Mouse (Mus musculus) layer of hippocampus, postnatal 10 days (tissue): ENCODE results near the gene Cfap36. TPM values are rescaled to one million over a fixed set of nuclear protein-coding genes. Genes with fewer than 3 reads are reported as not detected.

ENCODE experiments used
- DNase-seq, 2 experiments: peaks; one replicate each; pipeline ENCODE4 v3.0.0; 2021; ENCODE audit warnings: low spot score in 2 of 2
- long read RNA-seq: library from polyadenylated mRNA; stranded (forward); transcript quantifications from one replicate; pipeline ENCODE4 v2.0.0, GENCODE M21; 2023
- total RNA-seq, 2 experiments: library from RNA; stranded (reverse); gene quantifications; 2 replicates each; pipeline ENCODE4 v1.2.3; 2021

Gene Cfap36
- 100 to 1,000 TPM; 122 to 126 TPM for total RNA-seq
- long read RNA-seq, transcript Cfap36-201 (10 exons, 1,664 nt): major isoform, 132 of 140 reads
- long read RNA-seq, partial matches to known transcripts: 2 of 140 reads
- long read RNA-seq, other reads (novel, unspliced or antisense): 3 of 140 reads

- DNase-seq: peak; percentile 87 to 89
These were observed at the start of gene Cfap36 for GRCm38 (mm10) chr11:29246883-29247650. Gene Cfap36, minus strand, starts transcription at chr11:29247409.

DNA sequence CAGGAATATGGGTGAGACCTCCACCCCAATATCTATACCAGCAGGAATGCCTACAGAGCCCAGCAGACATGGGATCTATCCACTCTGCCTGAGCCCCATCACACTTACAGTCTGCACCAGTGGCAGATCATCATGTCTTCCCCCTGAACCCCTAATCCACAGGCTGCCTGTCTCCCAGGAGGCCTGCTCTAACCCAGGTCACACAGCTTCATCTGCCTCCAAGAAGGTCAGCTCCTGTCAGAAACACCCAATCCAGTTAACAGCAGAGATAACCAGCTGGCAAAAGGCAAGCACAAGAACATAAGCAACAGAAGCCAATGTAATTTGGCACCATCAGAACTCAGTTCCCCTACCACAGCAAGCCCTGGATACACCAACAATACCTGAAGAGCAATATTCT, 40.1 kb upstream of the Cfap36 start:
- no peak for DNase-seq

DNA sequence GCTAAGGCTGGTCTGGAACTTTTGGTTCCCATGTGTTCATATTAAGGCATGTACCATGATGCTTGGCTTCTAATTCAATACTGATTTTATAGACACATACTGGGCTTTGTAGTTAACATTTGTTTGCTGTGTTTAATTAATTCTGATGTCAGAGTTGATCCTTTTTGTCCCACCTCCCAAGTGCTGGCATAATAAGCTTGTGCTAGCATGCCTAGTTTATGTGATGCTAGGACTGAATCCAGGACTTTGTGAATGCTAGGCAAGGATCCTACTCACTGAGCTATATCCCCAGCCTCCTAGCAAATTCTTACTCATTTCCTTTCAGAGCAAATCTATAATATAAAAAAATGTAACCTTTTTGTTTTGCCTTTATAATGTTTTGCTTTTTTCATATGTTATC, 38.8 kb upstream of the Cfap36 start:
- DNase-seq: no peak

- DNase-seq: no peak
These were observed 27.5 kb upstream of the Cfap36 start for GRCm38 (mm10) chr11:29274758-29275157.

- DNase-seq: peak; percentile 56 to 71
These were observed 20.6 kb upstream of the Cfap36 start for GRCm38 (mm10) chr11:29267824-29268223.

- no peak for DNase-seq
These were observed 7.4 kb upstream of the Cfap36 start for GRCm38 (mm10) chr11:29254643-29255042.

- no peak for DNase-seq
These were observed 1.2 kb upstream of the Cfap36 start for GRCm38 (mm10) chr11:29248386-29248785.

- DNase-seq: no peak
These were observed 516 bp upstream of the Cfap36 start for GRCm38 (mm10) chr11:29247725-29248124.

GRCm38 (mm10) chr11:29245988-29246387, 1.2 kb downstream of the Cfap36 start:
- no peak for DNase-seq

GRCm38 (mm10) chr11:29241961-29242360, 5.2 kb downstream of the Cfap36 start:
- no peak for DNase-seq

DNA sequence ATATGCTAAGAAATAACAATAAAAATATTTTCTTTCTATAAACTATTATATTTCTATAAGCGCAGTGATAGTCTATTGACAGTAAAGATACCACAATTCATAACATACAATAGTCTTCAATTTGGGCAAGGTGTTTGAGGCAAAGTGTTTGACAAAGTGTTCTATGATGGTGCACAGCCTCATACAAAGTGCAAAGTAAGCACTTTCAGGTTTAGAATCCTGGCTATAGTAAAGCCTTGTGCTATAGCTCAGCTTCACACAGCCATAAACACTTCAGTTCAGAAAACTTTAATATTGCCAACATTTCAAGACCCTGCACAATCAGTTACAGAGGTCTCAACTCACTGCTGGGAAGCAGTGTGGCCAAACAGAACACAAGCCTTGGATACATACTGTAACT, 7.9 kb downstream of the Cfap36 start:
- DNase-seq: no peak

- DNase-seq: no peak
These were observed 8.7 kb downstream of the Cfap36 start for GRCm38 (mm10) chr11:29238551-29238950.

DNA sequence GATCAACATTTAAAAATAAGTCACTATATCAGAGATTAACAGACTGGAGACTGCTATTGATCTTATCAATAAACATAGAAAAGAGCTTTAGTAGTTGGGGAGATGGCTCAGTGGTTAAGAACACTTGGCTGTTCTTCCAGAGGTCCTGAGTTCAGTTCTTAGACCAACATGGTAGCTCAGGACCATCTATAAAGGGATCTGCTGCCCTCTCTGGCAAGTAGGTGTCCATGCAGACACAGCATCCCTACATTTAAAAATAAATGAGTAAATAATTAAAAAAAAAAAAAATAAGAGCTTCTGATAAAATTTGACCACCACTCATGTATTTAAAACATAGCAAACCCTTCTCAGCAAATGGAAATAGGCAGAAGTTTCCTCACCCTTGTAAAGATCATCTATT, 9.2 kb downstream of the Cfap36 start:
- DNase-seq: no peak

DNA sequence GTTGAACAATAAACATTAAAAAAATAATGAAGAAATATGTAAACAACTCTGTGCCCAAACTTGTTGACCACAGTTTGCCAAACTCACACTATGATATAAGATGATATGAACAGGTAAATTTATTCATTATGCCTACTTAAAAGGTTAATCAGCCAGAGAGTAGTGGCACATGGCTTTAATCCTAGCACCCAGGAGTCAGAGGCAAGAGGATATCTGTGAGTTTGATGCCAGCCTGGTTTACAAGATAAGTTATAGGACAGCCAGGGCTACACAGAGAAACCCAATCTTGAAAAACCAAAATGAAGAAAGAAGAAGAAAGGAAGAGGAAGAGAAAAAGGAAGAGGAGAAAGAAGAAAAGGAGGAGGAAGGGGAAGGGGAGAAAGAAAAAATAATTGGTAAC, 9.8 kb downstream of the Cfap36 start:
- DNase-seq: no peak

DNA sequence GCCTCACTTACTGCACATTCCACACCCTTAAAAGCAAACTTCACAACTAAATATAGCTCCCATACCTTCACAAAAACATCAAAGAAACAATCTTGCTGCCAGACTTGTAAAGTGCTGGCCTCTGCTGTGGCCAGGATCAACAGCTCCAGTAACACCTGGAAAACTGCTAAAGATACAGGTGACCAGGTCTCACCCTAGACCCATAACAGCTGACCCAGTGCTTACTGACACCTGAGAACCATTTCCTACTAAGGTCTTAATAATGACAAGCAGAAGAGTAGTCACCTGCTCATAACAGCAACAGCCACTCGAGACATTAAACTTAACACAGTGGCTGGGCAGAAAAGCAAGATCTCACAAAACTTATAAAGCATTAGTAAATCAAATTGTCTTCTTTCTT, 13.6 kb downstream of the Cfap36 start:
- DNase-seq: no peak

DNA sequence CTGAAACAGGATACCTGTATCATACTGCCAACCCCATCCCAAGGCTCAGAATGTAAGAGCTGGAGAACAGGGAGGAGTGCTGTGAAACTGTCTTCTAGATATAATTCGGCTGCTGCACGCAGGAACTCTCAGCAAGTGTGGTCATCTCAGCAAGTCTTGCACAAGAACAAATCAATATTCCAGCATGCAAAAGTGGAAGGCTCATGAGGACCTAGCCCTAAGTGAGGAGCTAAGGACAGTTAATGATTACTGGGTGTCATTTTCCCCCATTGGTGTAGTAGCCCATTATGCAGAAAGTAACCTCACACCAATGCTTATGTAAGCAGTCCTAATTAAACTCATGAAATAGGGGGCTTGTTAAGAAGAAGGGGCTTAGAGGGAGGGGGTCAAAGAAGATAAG, 18.3 kb downstream of the Cfap36 start:
- DNase-seq: no peak

- no peak for DNase-seq
These were observed 22.5 kb downstream of the Cfap36 start for GRCm38 (mm10) chr11:29224754-29225153.

DNA sequence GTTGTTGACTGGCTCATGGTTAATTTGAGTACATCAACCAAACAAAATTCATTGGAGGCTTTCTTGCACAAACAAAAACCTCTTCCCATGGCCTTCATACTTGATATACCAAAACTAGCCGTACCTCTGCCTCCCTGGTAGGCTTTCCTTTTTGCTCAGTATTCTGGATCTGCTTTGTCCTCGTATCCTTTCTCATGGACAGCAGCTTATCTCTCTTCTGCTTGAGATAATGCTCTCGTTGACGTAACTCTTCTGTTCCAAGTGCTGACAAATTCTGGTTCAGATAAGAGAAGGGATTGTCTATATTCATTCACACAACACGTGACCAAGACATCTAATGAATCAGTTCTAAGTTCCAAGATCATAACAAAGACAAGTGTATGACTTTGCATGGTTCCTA, 24.9 kb downstream of the Cfap36 start:
- no peak for DNase-seq

DNA sequence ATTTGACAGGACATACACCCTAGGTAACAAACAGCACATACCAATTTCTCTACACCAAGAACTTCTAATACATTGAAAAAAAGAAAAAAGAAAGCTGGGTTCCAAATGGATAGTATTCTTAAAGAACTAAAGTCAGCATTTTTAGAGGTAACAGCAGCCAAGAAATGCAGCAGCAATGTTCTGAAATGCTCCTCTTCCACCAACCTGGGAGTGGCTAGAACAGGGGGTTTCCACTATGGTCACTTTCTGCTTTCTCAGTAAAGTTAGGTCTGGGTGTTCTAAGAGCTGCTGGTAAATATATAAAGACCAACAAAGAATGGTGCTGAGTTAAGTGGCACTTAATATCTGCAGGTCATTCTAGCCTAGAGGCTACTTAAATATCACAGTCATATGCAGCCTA, 28.2 kb downstream of the Cfap36 start:
- no peak for DNase-seq

- no peak for DNase-seq
These were observed 31.0 kb downstream of the Cfap36 start for GRCm38 (mm10) chr11:29216196-29216595.

GRCm38 (mm10) chr11:29209774-29210173, 37.4 kb downstream of the Cfap36 start:
- no peak for DNase-seq

DNA sequence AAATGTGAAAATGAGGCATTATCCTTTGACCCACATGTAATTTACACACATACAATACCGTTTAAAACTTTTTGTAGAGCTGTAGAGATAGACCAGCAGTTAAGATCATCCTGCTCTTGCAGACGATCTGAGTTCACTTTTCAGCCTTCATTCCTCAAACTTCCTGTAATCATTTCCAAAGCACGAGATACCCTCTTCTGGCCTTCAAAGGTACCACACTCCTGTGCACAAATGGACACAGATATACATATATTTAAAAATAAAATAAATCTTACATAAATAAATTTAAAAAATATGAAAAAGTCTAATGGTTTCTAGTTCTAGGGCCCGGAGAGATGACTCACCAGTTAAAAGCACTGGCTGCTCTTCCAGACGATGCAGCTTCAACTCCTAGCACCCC, 43.6 kb downstream of the Cfap36 start:
- no peak for DNase-seq

GRCm38 (mm10) chr11:29188981-29189380, 58.2 kb downstream of the Cfap36 start:
- DNase-seq: no peak
